Mouse (Mus musculus) forebrain, embryonic 14.5 days (tissue): ENCODE results near the gene Zfp536. TPM values are rescaled to one million over a fixed set of nuclear protein-coding genes. Genes with fewer than 3 reads are reported as not detected.
A peak's percentile ranks its signal among the peaks of the same experiment; 100 is the strongest.

ENCODE experiments used
- ATAC-seq: fragments of 200-750 bp; cut with Nextera tagmentation; 2 replicates; pipeline ENCODE4 v1.8.0; 2017; ENCODE audit warnings: mild to moderate bottlenecking, moderate library complexity
- DNase-seq: peaks from one replicate; pipeline ENCODE4 v3.0.0-alpha.2; 2015; ENCODE audit warnings: low spot score
- H3K27ac ChIP-seq: fragments of 300-500 bp; sonication (generic); 2 replicates; pipeline ENCODE4 v1.5.1; 2014; ENCODE audit warnings: low read depth, mild to moderate bottlenecking, control low read depth, low read length, moderate library complexity
- H3K27me3 ChIP-seq: fragments of 300-500 bp; sonication (generic); replicated peaks from 2 replicates; pipeline ENCODE4 v1.6.1; 2014; ENCODE audit warnings: low read length, control low read depth, mixed read lengths; ENCODE audit not compliant: control insufficient read depth, insufficient read depth
- H3K36me3 ChIP-seq: fragments of 300-500 bp; sonication (generic); 2 replicates; pipeline ENCODE4 v1.6.1; 2014; ENCODE audit warnings: low read length, control low read depth; ENCODE audit not compliant: control insufficient read depth, insufficient read depth
- H3K4me1 ChIP-seq: fragments of 300-500 bp; sonication (generic); 2 replicates; pipeline ENCODE4 v1.6.1; 2014; ENCODE audit warnings: antibody characterized with exemption, low read length, control low read depth; ENCODE audit not compliant: control insufficient read depth, insufficient read depth
- H3K4me2 ChIP-seq: fragments of 300-500 bp; sonication (generic); 2 replicates; pipeline ENCODE4 v1.6.1; 2014; ENCODE audit warnings: mild to moderate bottlenecking, control low read depth, low read length
- H3K4me3 ChIP-seq: fragments of 300-500 bp; sonication (generic); 2 replicates; pipeline ENCODE4 v1.5.1; 2014; ENCODE audit warnings: low read depth, low read length, control low read depth
- H3K9ac ChIP-seq: fragments of 300-500 bp; sonication (generic); 2 replicates; pipeline ENCODE4 v1.6.1; 2014; ENCODE audit warnings: mild to moderate bottlenecking, low read length, control low read depth, moderate library complexity
- H3K9me3 ChIP-seq: fragments of 300-500 bp; sonication (generic); replicated peaks from 2 replicates; pipeline ENCODE4 v1.6.1; 2016; ENCODE audit warnings: low read length, control low read depth, mixed read lengths; ENCODE audit not compliant: control insufficient read depth
- WGBS: fragments of 180-500 bp; shearing (Covaris S2); extraction: QIAGEN DNeasy Blood & Tissue Kit; methylation state at CpG from one replicate; pipeline ENCODE4 v1.1.7; 2014; 5-methylcytosine and 5-hydroxymethylcytosine counted together
- polyA plus RNA-seq: library from polyadenylated mRNA; unstranded; fragments of >200 nt; fragmentation: Nextera tagmentation; extraction: Ambion mirVana; gene quantifications from 2 replicates; pipeline ENCODE4 v1.2.1, GENCODE M21; 2014

Gene Zfp536
- polyA plus RNA-seq, 1 experiment from 2014 or later, result 21.8 TPM

- H3K9ac ChIP-seq, result no peak overlapping the region
- no peaks in the 10 kb centered on the region for H3K36me3 ChIP-seq
- ATAC-seq, result no peak
- H3K27ac ChIP-seq, result no peak overlapping the region
- no peak overlapping the region for H3K4me2 ChIP-seq
- H3K4me3 ChIP-seq, result no peak overlapping the region
- no peaks in the 10 kb centered on the region for H3K27me3 ChIP-seq
- no peaks in the 10 kb centered on the region for H3K9me3 ChIP-seq
- peaks cover 5% of the 10 kb centered on the region; the same call in 1 of the 2 replicates for H3K4me1 ChIP-seq
- no peak for DNase-seq
- 70% methylated on average over 3 of the region's 3 CpGs for WGBS
Measured at GRCm38 (mm10) chr7:37552384-37552783, 221.1 kb downstream of the Zfp536 start.

GRCm38 (mm10) chr7:37548805-37549204 lies 224.6 kb downstream of the Zfp536 start:
- H3K9ac ChIP-seq, result no peak overlapping the region
- no peak overlapping the region for H3K4me2 ChIP-seq
- H3K9me3 ChIP-seq, result no peaks in the 10 kb centered on the region
- H3K4me3 ChIP-seq, result no peak overlapping the region
- 0 out of 2 replicates have a peak, but pooled peaks cover 5% of the 10 kb centered on the region for H3K4me1 ChIP-seq
- ATAC-seq, result no peak; the same call in 1 of the 2 replicates
- no peak for DNase-seq
- no peak overlapping the region for H3K27ac ChIP-seq
- no peaks in the 10 kb centered on the region for H3K36me3 ChIP-seq
- WGBS, result 73% methylated on average over 15 of the region's 15 CpGs
- no peaks in the 10 kb centered on the region for H3K27me3 ChIP-seq

GRCm38 (mm10) chr7:37544011-37544410 lies 229.4 kb downstream of the Zfp536 start:
- 56% methylated on average over 6 of the region's 6 CpGs for WGBS
- Histone ChIP-seq H3K4me2 (no peak overlapping the region), H3K27ac (no peak overlapping the region), H3K4me3 (no peak overlapping the region), H3K36me3 (no peaks in the 10 kb centered on the region), H3K9ac (no peak overlapping the region), H3K27me3 (no peaks in the 10 kb centered on the region), H3K9me3 (no peaks in the 10 kb centered on the region), H3K4me1 (no peaks in the 10 kb centered on the region)
- ATAC-seq (no peak), DNase-seq (no peak)

- no peak overlapping the region for H3K9ac ChIP-seq
- no peak for ATAC-seq
- 89% methylated on average over 7 of the region's 7 CpGs for WGBS
Measured at GRCm38 (mm10) chr7:37542951-37543350, 230.5 kb downstream of the Zfp536 start.

GRCm38 (mm10) chr7:37531166-37531565 lies 242.3 kb downstream of the Zfp536 start:
- DNase-seq (no peak), ATAC-seq (no peak)
- no peak overlapping the region for H3K4me3 ChIP-seq
- H3K27ac ChIP-seq, result no peak overlapping the region
- H3K9me3 ChIP-seq, result no peaks in the 10 kb centered on the region
- WGBS, result 90% methylated on average over 2 of the region's 2 CpGs
- peaks cover 7% of the 10 kb centered on the region for H3K4me1 ChIP-seq
- no peaks in the 10 kb centered on the region for H3K27me3 ChIP-seq
- no peaks in the 10 kb centered on the region for H3K36me3 ChIP-seq
- H3K4me2 ChIP-seq, result no peak overlapping the region
- no peak overlapping the region for H3K9ac ChIP-seq

More at GRCm38 (mm10) chr7:37542951-37543350, 230.5 kb downstream of the Zfp536 start:
- no peak for DNase-seq
- Histone ChIP-seq H3K4me2 (no peak overlapping the region), H3K4me1 (no peaks in the 10 kb centered on the region), H3K27ac (no peak overlapping the region), H3K9me3 (no peaks in the 10 kb centered on the region), H3K4me3 (no peak overlapping the region), H3K36me3 (no peaks in the 10 kb centered on the region), H3K27me3 (no peaks in the 10 kb centered on the region)

GRCm38 (mm10) chr7:37528311-37528710 lies 245.1 kb downstream of the Zfp536 start:
- Histone ChIP-seq H3K4me3 (no peak overlapping the region), H3K9ac (no peak overlapping the region), H3K36me3 (no peaks in the 10 kb centered on the region; the same call in 1 of the 2 replicates), H3K9me3 (no peaks in the 10 kb centered on the region), H3K27ac (no peak overlapping the region), H3K27me3 (no peaks in the 10 kb centered on the region), H3K4me2 (no peak overlapping the region), H3K4me1 (peaks cover 7% of the 10 kb centered on the region; the same call in 1 of the 2 replicates)
- WGBS, result 89% methylated on average over 9 of the region's 9 CpGs
- ATAC-seq, result no peak
- no peak for DNase-seq

GRCm38 (mm10) chr7:37527890-37528289 lies 245.6 kb downstream of the Zfp536 start:
- H3K9me3 ChIP-seq, result no peaks in the 10 kb centered on the region
- no peaks in the 10 kb centered on the region; the same call in 1 of the 2 replicates for H3K36me3 ChIP-seq
- no peaks in the 10 kb centered on the region for H3K27me3 ChIP-seq
- H3K9ac ChIP-seq, result no peak overlapping the region
- no peak overlapping the region for H3K27ac ChIP-seq
- DNase-seq (peak; percentile 37), ATAC-seq (no peak)
- 47% methylated on average over 2 of the region's 2 CpGs for WGBS
- H3K4me3 ChIP-seq, result no peak overlapping the region
- no peak overlapping the region for H3K4me2 ChIP-seq
- H3K4me1 ChIP-seq, result peaks cover 3% of the 10 kb centered on the region; the same call in 1 of the 2 replicates

- Histone ChIP-seq H3K4me3 (no peak overlapping the region), H3K36me3 (no peaks in the 10 kb centered on the region; the same call in 1 of the 2 replicates), H3K9ac (no peak overlapping the region), H3K27me3 (no peaks in the 10 kb centered on the region), H3K9me3 (no peaks in the 10 kb centered on the region), H3K4me1 (peaks cover 4% of the 10 kb centered on the region), H3K27ac (no peak overlapping the region), H3K4me2 (no peak overlapping the region)
- ATAC-seq, result no peak
- WGBS, result 83% methylated on average over 2 of the region's 2 CpGs
- DNase-seq, result no peak
Measured at GRCm38 (mm10) chr7:37521407-37521806, 252.0 kb downstream of the Zfp536 start.

- Histone ChIP-seq H3K4me1 (peaks cover 23% of the 10 kb centered on the region), H3K4me2 (no peak overlapping the region), H3K27me3 (no peaks in the 10 kb centered on the region), H3K27ac (no peak overlapping the region), H3K36me3 (no peaks in the 10 kb centered on the region), H3K9ac (no peak overlapping the region), H3K9me3 (no peaks in the 10 kb centered on the region), H3K4me3 (no peak overlapping the region)
- DNase-seq (no peak), ATAC-seq (no peak)
- WGBS, result 79% methylated on average over 8 of the region's 8 CpGs
Measured at GRCm38 (mm10) chr7:37510933-37511675, 262.3 kb downstream of the Zfp536 start.
